Mouse (Mus musculus) forebrain, embryonic 14.5 days (tissue): ENCODE measurements at regions not wholly inside any gene's neighbourhood (a gene's known extent, or its start where the extent isn't known, plus 50 kb on each side); places are given as distances from the start of the nearest gene placed in this dataset.
A peak's percentile ranks its signal among the peaks of the same experiment; 100 is the strongest.

Experiments used
- ATAC-seq: fragments of 200-750 bp; cut with Nextera tagmentation; 2 replicates; pipeline ENCODE4 v1.8.0; 2017; ENCODE audit warnings: mild to moderate bottlenecking, moderate library complexity
- DNase-seq: peaks from one replicate; pipeline ENCODE4 v3.0.0-alpha.2; 2015; ENCODE audit warnings: low spot score
- H3K27ac ChIP-seq: fragments of 300-500 bp; sonication (generic); 2 replicates; pipeline ENCODE4 v1.5.1; 2014; ENCODE audit warnings: low read depth, mild to moderate bottlenecking, control low read depth, low read length, moderate library complexity
- H3K27me3 ChIP-seq: fragments of 300-500 bp; sonication (generic); replicated peaks from 2 replicates; pipeline ENCODE4 v1.6.1; 2014; ENCODE audit warnings: low read length, control low read depth, mixed read lengths; ENCODE audit not compliant: control insufficient read depth, insufficient read depth
- H3K36me3 ChIP-seq: fragments of 300-500 bp; sonication (generic); 2 replicates; pipeline ENCODE4 v1.6.1; 2014; ENCODE audit warnings: low read length, control low read depth; ENCODE audit not compliant: control insufficient read depth, insufficient read depth
- H3K4me1 ChIP-seq: fragments of 300-500 bp; sonication (generic); 2 replicates; pipeline ENCODE4 v1.6.1; 2014; ENCODE audit warnings: antibody characterized with exemption, low read length, control low read depth; ENCODE audit not compliant: control insufficient read depth, insufficient read depth
- H3K4me2 ChIP-seq: fragments of 300-500 bp; sonication (generic); 2 replicates; pipeline ENCODE4 v1.6.1; 2014; ENCODE audit warnings: mild to moderate bottlenecking, control low read depth, low read length
- H3K4me3 ChIP-seq: fragments of 300-500 bp; sonication (generic); 2 replicates; pipeline ENCODE4 v1.5.1; 2014; ENCODE audit warnings: low read depth, low read length, control low read depth
- H3K9ac ChIP-seq: fragments of 300-500 bp; sonication (generic); 2 replicates; pipeline ENCODE4 v1.6.1; 2014; ENCODE audit warnings: mild to moderate bottlenecking, low read length, control low read depth, moderate library complexity
- H3K9me3 ChIP-seq: fragments of 300-500 bp; sonication (generic); replicated peaks from 2 replicates; pipeline ENCODE4 v1.6.1; 2016; ENCODE audit warnings: low read length, control low read depth, mixed read lengths; ENCODE audit not compliant: control insufficient read depth
- WGBS: fragments of 180-500 bp; shearing (Covaris S2); extraction: QIAGEN DNeasy Blood & Tissue Kit; methylation state at CpG from one replicate; pipeline ENCODE4 v1.1.7; 2014; 5-methylcytosine and 5-hydroxymethylcytosine counted together

- peak; percentile 10 for DNase-seq
Measured at GRCm38 (mm10) chr15:26953818-26954385, 58.5 kb upstream of the Fbxl7 start.

GRCm38 (mm10) chr15:26958980-26959379, 63.6 kb upstream of the Fbxl7 start:
- no peak overlapping the region for H3K4me2 ChIP-seq
- 87% methylated on average over 2 of the region's 2 CpGs for WGBS
- H3K27me3 ChIP-seq, result no peaks in the 10 kb centered on the region
- no peak overlapping the region for H3K27ac ChIP-seq
- H3K9ac ChIP-seq, result no peak overlapping the region
- H3K4me3 ChIP-seq, result no peak overlapping the region
- H3K9me3 ChIP-seq, result no peaks in the 10 kb centered on the region
- no peak for DNase-seq
- H3K36me3 ChIP-seq, result no peaks in the 10 kb centered on the region
- ATAC-seq, result no peak
- H3K4me1 ChIP-seq, result 0 out of 2 replicates have a peak, but pooled peaks cover 1% of the 10 kb centered on the region

More at GRCm38 (mm10) chr15:26953818-26954385, 58.5 kb upstream of the Fbxl7 start:
- H3K27me3 ChIP-seq, result no peaks in the 10 kb centered on the region
- H3K4me1 ChIP-seq, result 0 out of 2 replicates have a peak, but pooled peaks cover 3% of the 10 kb centered on the region
- 0 out of 2 replicates have a peak overlapping the region, but pooled peaks have one; percentile 9 for H3K4me2 ChIP-seq
- no peaks in the 10 kb centered on the region for H3K9me3 ChIP-seq
- no peaks in the 10 kb centered on the region for H3K36me3 ChIP-seq
- H3K4me3 ChIP-seq, result no peak overlapping the region
- no peak for ATAC-seq
- H3K9ac ChIP-seq, result no peak overlapping the region
- 47% methylated on average over 10 of the region's 10 CpGs for WGBS
- no peak overlapping the region for H3K27ac ChIP-seq

- Histone ChIP-seq H3K27ac (no peak overlapping the region), H3K9me3 (no peaks in the 10 kb centered on the region), H3K4me2 (no peak overlapping the region), H3K36me3 (no peaks in the 10 kb centered on the region), H3K9ac (no peak overlapping the region), H3K27me3 (no peaks in the 10 kb centered on the region), H3K4me1 (no peaks in the 10 kb centered on the region), H3K4me3 (no peak overlapping the region)
- WGBS, result 62% methylated on average over 5 of the region's 5 CpGs
- ATAC-seq (peak; percentile 63; the same call in 1 of the 2 replicates), DNase-seq (peak; percentile 28)
Measured at GRCm38 (mm10) chr15:26968392-26969025, 73.1 kb upstream of the Fbxl7 start.

- no peak overlapping the region for H3K9ac ChIP-seq
- H3K4me3 ChIP-seq, result no peak overlapping the region
- H3K4me1 ChIP-seq, result no peaks in the 10 kb centered on the region
- 76% methylated on average over 1 of the region's 1 CpGs for WGBS
- DNase-seq (peak; percentile 28), ATAC-seq (no peak)
- H3K9me3 ChIP-seq, result no peaks in the 10 kb centered on the region
- H3K27me3 ChIP-seq, result no peaks in the 10 kb centered on the region
- no peak overlapping the region for H3K27ac ChIP-seq
- no peaks in the 10 kb centered on the region for H3K36me3 ChIP-seq
- H3K4me2 ChIP-seq, result no peak overlapping the region
Measured at GRCm38 (mm10) chr15:26970770-26971169, 75.4 kb upstream of the Fbxl7 start.

- no peaks in the 10 kb centered on the region for H3K27me3 ChIP-seq
- no peak overlapping the region for H3K4me3 ChIP-seq
- no peak overlapping the region for H3K9ac ChIP-seq
- no peaks in the 10 kb centered on the region for H3K4me1 ChIP-seq
- no peaks in the 10 kb centered on the region for H3K36me3 ChIP-seq
- ATAC-seq (no peak), DNase-seq (no peak)
- H3K27ac ChIP-seq, result no peak overlapping the region
- H3K9me3 ChIP-seq, result no peaks in the 10 kb centered on the region
- no peak overlapping the region for H3K4me2 ChIP-seq
- 80% methylated on average over 1 of the region's 1 CpGs for WGBS
Measured at GRCm38 (mm10) chr15:26993054-26993453, 97.7 kb upstream of the Fbxl7 start.

GRCm38 (mm10) chr15:27009069-27009468, 113.7 kb upstream of the Fbxl7 start:
- Histone ChIP-seq H3K27me3 (no peaks in the 10 kb centered on the region), H3K9me3 (no peaks in the 10 kb centered on the region), H3K27ac (no peak overlapping the region), H3K9ac (no peak overlapping the region), H3K4me2 (no peak overlapping the region), H3K4me3 (no peak overlapping the region), H3K4me1 (peaks cover 5% of the 10 kb centered on the region; the same call in 1 of the 2 replicates), H3K36me3 (no peaks in the 10 kb centered on the region)
- 88% methylated on average over 4 of the region's 4 CpGs for WGBS
- no peak for DNase-seq
- ATAC-seq, result no peak

- peak; percentile 83 for DNase-seq
- Histone ChIP-seq H3K27ac (peak overlapping the region; percentile 29), H3K9me3 (no peaks in the 10 kb centered on the region), H3K9ac (no peak overlapping the region), H3K36me3 (no peaks in the 10 kb centered on the region), H3K27me3 (no peaks in the 10 kb centered on the region), H3K4me2 (no peak overlapping the region), H3K4me3 (no peak overlapping the region), H3K4me1 (peaks cover 8% of the 10 kb centered on the region; the same call in 1 of the 2 replicates)
- ATAC-seq, result peak; percentile 90
- 5% methylated on average over 4 of the region's 4 CpGs for WGBS
Measured at GRCm38 (mm10) chr15:27013906-27014658, 118.7 kb upstream of the Fbxl7 start.

GRCm38 (mm10) chr15:27014659-27014974, 119.2 kb upstream of the Fbxl7 start:
- ATAC-seq (peak; percentile 22; the same call in 1 of the 2 replicates), DNase-seq (no peak)
- peak overlapping the region; percentile 29; the same call in 1 of the 2 replicates for H3K27ac ChIP-seq
- no peak overlapping the region for H3K4me2 ChIP-seq
- no peaks in the 10 kb centered on the region for H3K27me3 ChIP-seq
- no peak overlapping the region for H3K9ac ChIP-seq
- no peak overlapping the region for H3K4me3 ChIP-seq
- WGBS, result 0% methylated on average over 1 of the region's 1 CpGs
- no peaks in the 10 kb centered on the region for H3K36me3 ChIP-seq
- H3K4me1 ChIP-seq, result peaks cover 8% of the 10 kb centered on the region; the same call in 1 of the 2 replicates
- H3K9me3 ChIP-seq, result no peaks in the 10 kb centered on the region

- Histone ChIP-seq H3K36me3 (no peaks in the 10 kb centered on the region), H3K9me3 (no peaks in the 10 kb centered on the region), H3K9ac (no peak overlapping the region), H3K4me1 (no peaks in the 10 kb centered on the region; the same call in 1 of the 2 replicates), H3K4me3 (no peak overlapping the region), H3K4me2 (no peak overlapping the region), H3K27ac (no peak overlapping the region), H3K27me3 (no peaks in the 10 kb centered on the region)
- WGBS, result 20% methylated on average over 5 of the region's 5 CpGs
- ATAC-seq, result peak; percentile 76
- peak; percentile 74 for DNase-seq
Measured at GRCm38 (mm10) chr15:27020471-27020870, 125.1 kb upstream of the Fbxl7 start.
